In genomic region chr9:105737448-105737847, GRCm38 (mm10) we compare ENCODE assay signal across 9 mouse cellular contexts.
A peak's percentile ranks its signal among the peaks of the same experiment; 100 is the strongest.
DNase-seq lines count a peak whose midpoint lies in the region; ATAC-seq lines count a peak whose summit lies in the region.
"Had no signal": no experiment of that assay in that cellular context is flagged by ENCODE, and none has a peak within 500 bp of the region (broad histone marks: within the 10 kb centered on the region; RNA-seq: fewer than 3 reads in every experiment).

No protein-coding gene starts in this region.

- H3K9ac ChIP-seq in kidney, embryonic 16.5 days (replicated peaks; ENCODE audit: low read length), result no peak overlapping the region
- H3K9ac ChIP-seq: embryonic facial prominence, embryonic 12.5 days had no signal

- no peaks in the 10 kb centered on the region for H3K9me3 ChIP-seq in kidney, embryonic 16.5 days (ENCODE audit: low read length)
- H3K9me3 ChIP-seq: embryonic facial prominence, embryonic 12.5 days had no signal

- no peak overlapping the region for H3K27ac ChIP-seq in kidney, embryonic 16.5 days (ENCODE audit: low read length)
- H3K27ac ChIP-seq: embryonic facial prominence, embryonic 12.5 days had no signal

- no peaks in the 10 kb centered on the region for H3K27me3 ChIP-seq in kidney, embryonic 16.5 days (ENCODE audit: insufficient read depth, low read length)
- H3K27me3 ChIP-seq: embryonic facial prominence, embryonic 12.5 days had no signal

- H3K4me3 ChIP-seq in kidney, embryonic 16.5 days (ENCODE audit: low read length), result no peak overlapping the region
- H3K4me3 ChIP-seq: embryonic facial prominence, embryonic 12.5 days had no signal

- H3K4me1 ChIP-seq in kidney, embryonic 16.5 days (ENCODE audit: insufficient read depth, low read length), result no peaks in the 10 kb centered on the region
- H3K4me1 ChIP-seq: embryonic facial prominence, embryonic 12.5 days had no signal

- ATAC-seq in kidney, embryonic 16.5 days (ENCODE audit: low FRiP score, low TSS enrichment), result no peak

- H3K4me2 ChIP-seq in kidney, embryonic 16.5 days (replicated peaks; ENCODE audit: low read depth, low read length), result no peak overlapping the region
- H3K4me2 ChIP-seq: embryonic facial prominence, embryonic 12.5 days had no signal

- H3K36me3 ChIP-seq in kidney, embryonic 16.5 days (ENCODE audit: insufficient read depth, low read length), result no peaks in the 10 kb centered on the region
- H3K36me3 ChIP-seq: embryonic facial prominence, embryonic 12.5 days had no signal

- 39% methylated on average over 8 of the region's 8 CpGs for WGBS in kidney, embryonic 16.5 days

- peak; percentile 11 for DNase-seq in adrenal gland, adult 2 months
- no peak for DNase-seq in adrenal gland, postnatal 4 days (ENCODE audit: low spot score in 2 of 2)
- peak; percentile 11 for DNase-seq in kidney, adult 18-20 months
- DNase-seq in gastrocnemius, postnatal 10 days, result peak; percentile 18
- DNase-seq in lung, postnatal 10 days, result peak; percentile 13
- no peak for DNase-seq in left cerebral cortex, adult 18-20 months (ENCODE audit: low spot score in 2 of 2)
- DNase-seq in layer of hippocampus, postnatal 10 days (ENCODE audit: low spot score in 2 of 2), result no peak

Comparison
In these comparisons a context has a peak if more than half of its experiments do, and no peak if none do; other contexts are left out.
1. DNase-seq: peak in adrenal gland, adult 2 months (single experiment), kidney, adult 18-20 months (single experiment), gastrocnemius, postnatal 10 days (single experiment) and lung, postnatal 10 days (single experiment); none in adrenal gland, postnatal 4 days (0 of 2), left cerebral cortex, adult 18-20 months (0 of 2) and layer of hippocampus, postnatal 10 days (0 of 2).